Mouse (Mus musculus) midbrain, embryonic 12.5 days (tissue): ENCODE results near the gene A930009A15Rik. TPM values are rescaled to one million over a fixed set of nuclear protein-coding genes. Genes with fewer than 3 reads are reported as not detected.
A peak's percentile ranks its signal among the peaks of the same experiment; 100 is the strongest.

Experiments
- ATAC-seq: fragments of 200-750 bp; cut with Nextera tagmentation; 2 replicates; pipeline ENCODE4 v1.8.0; 2017; ENCODE audit warnings: low read depth, moderate TSS enrichment, moderate library complexity; ENCODE audit not compliant: low FRiP score
- H3K27ac ChIP-seq: fragments of 300-500 bp; sonication (generic); replicated peaks from 2 replicates; pipeline ENCODE4 v1.5.1; 2016; ENCODE audit warnings: mild to moderate bottlenecking
- H3K27me3 ChIP-seq: fragments of 300-500 bp; sonication (generic); 2 replicates; pipeline ENCODE4 v1.6.1; 2016; ENCODE audit warnings: mild to moderate bottlenecking
- H3K36me3 ChIP-seq: fragments of 300-500 bp; sonication (generic); 2 replicates; pipeline ENCODE4 v1.6.1; 2016
- H3K4me1 ChIP-seq: fragments of 300-500 bp; sonication (generic); 2 replicates; pipeline ENCODE4 v1.6.1; 2016
- H3K4me2 ChIP-seq: fragments of 300-500 bp; sonication (generic); replicated peaks from 2 replicates; pipeline ENCODE4 v1.6.1; 2016; ENCODE audit warnings: mild to moderate bottlenecking, moderate library complexity
- H3K4me3 ChIP-seq: fragments of 300-500 bp; sonication (generic); 2 replicates; pipeline ENCODE4 v1.5.1; 2016; ENCODE audit warnings: mild to moderate bottlenecking
- H3K9ac ChIP-seq: fragments of 300-500 bp; sonication (generic); replicated peaks from 2 replicates; pipeline ENCODE4 v1.6.1; 2016; ENCODE audit warnings: mild to moderate bottlenecking, moderate library complexity
- H3K9me3 ChIP-seq: fragments of 300-500 bp; sonication (generic); 2 replicates; pipeline ENCODE4 v1.6.1; 2016; ENCODE audit warnings: mild to moderate bottlenecking
- WGBS: fragments of 180-500 bp; shearing (Covaris S2); methylation state at CpG from one replicate; pipeline ENCODE4 v1.1.7; 2016; 5-methylcytosine and 5-hydroxymethylcytosine counted together
- polyA plus RNA-seq: library from polyadenylated mRNA; unstranded; fragments of >200 nt; fragmentation: Nextera tagmentation; extraction: Ambion mirVana; gene quantifications from 2 replicates; pipeline ENCODE4 v1.2.1, GENCODE M21; 2016

Gene A930009A15Rik
- polyA plus RNA-seq, 1 experiment from 2014 or later = 0.66 TPM

DNA sequence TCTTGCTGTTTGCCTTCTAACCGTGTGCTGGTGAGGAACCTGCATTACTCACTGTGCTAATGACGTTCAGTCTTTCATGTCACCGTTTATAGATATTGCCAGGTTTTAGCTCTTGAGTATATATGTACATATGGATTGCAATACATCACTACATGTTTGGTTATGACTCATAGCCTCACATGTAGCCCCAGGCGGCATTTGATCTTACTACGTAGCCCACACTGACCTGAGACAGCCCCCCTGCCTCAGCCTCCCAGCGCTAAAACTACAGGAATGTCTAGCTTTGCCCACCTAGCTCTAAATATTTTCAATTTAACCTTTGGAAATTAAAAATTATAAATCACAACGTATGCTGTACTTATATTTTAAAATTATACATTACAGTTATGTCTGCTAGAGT, 53.7 kb downstream of the A930009A15Rik start:
- Histone ChIP-seq H3K4me2 (no peak overlapping the region), H3K36me3 (no peaks in the 10 kb centered on the region), H3K4me1 (peaks cover 8% of the 10 kb centered on the region; the same call in 1 of the 2 replicates), H3K27me3 (peaks cover 11% of the 10 kb centered on the region), H3K9me3 (no peaks in the 10 kb centered on the region), H3K4me3 (no peak overlapping the region), H3K9ac (no peak overlapping the region), H3K27ac (no peak overlapping the region)
- no peak for ATAC-seq
- WGBS = 83% methylated on average over 7 of the region's 7 CpGs

DNA sequence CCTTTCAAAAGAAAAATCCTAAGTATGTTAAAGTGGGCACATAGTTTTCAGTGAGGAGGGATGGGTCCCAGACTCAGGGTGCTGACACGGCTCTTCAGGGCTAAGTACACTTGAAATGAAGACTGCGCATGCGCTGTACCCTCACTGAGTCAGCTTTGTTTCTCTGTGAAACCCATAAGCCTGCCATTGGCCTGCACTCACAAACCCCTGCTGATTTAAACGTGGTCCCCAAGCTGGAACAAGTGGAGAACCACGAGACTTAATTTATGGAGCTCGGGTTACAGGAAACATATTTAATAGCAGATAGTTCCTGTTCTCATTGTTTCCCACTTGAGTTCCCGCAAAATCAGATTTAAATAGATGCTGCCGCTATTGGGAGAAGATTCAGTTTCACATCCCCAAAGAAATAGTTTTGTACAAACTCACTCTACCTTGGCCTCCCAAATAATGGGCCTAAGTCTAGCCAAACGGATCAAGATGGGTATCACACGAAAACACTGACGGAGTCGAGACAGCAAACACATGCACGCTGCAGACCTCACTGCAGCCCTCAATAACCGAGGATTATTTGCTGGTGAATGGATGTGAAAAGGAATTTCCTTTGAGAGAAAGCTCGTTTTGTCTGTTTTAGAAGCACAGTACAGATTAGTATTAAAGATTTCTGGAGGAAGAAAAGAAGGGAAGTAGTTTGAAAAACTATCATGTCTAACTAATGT, 54.3 kb downstream of the A930009A15Rik start:
- Histone ChIP-seq H3K4me2 (peak overlapping the region; percentile 29; the same call in 1 of the 2 replicates), H3K36me3 (no peaks in the 10 kb centered on the region), H3K27ac (no peak overlapping the region), H3K4me1 (peaks cover 8% of the 10 kb centered on the region; the same call in 1 of the 2 replicates), H3K9ac (no peak overlapping the region), H3K9me3 (no peaks in the 10 kb centered on the region), H3K4me3 (no peak overlapping the region), H3K27me3 (peaks cover 11% of the 10 kb centered on the region)
- 32% methylated on average over 15 of the region's 15 CpGs for WGBS
- ATAC-seq = peak; percentile 76

DNA sequence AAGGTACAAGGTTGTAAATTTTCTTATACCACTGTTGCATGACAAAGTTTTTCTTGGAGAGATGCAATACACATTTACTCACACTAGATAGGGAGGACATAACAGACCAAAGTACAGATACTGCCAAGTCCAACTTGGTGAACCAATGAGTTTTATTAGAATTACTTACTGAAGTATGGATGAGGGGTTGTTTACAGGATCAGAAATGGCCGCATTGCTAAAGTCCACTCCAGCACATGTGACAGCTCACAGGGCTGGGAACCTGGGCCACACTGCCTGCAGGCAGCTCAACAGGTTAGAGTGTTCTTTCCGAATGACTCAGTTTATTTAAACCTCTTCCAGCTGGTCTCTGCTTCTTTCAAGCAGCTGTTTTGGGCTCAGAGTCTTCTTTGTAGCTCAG, 55.2 kb downstream of the A930009A15Rik start:
- Histone ChIP-seq H3K4me1 (peaks cover 8% of the 10 kb centered on the region; the same call in 1 of the 2 replicates), H3K4me3 (no peak overlapping the region), H3K4me2 (no peak overlapping the region), H3K36me3 (no peaks in the 10 kb centered on the region), H3K27ac (no peak overlapping the region), H3K9me3 (no peaks in the 10 kb centered on the region), H3K9ac (no peak overlapping the region), H3K27me3 (peaks cover 11% of the 10 kb centered on the region)
- ATAC-seq = no peak
- WGBS = 89% methylated on average over 2 of the region's 2 CpGs

DNA sequence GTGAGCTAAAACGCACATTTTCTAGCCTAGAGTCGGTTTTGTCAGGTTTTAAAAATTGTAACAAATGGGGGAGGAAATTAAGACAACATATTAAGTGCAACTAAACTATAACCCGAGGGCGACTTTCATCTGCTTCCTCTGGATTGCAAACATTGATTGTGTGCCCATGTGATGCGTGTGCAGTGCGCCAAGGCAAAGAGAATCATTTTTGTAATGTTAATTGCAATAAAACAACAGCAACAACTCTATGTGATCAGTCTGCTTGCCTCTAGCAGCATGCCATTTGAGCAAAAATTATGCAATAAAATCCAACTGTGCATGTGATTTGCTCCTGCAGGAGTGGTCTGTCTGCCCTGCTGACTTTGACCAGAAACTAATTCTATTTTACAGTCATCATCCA, 56.9 kb downstream of the A930009A15Rik start:
- Histone ChIP-seq H3K27ac (no peak overlapping the region), H3K4me3 (no peak overlapping the region), H3K9ac (no peak overlapping the region), H3K36me3 (no peaks in the 10 kb centered on the region), H3K27me3 (peaks cover 6% of the 10 kb centered on the region; the same call in 1 of the 2 replicates), H3K4me2 (no peak overlapping the region), H3K4me1 (peaks cover 8% of the 10 kb centered on the region; the same call in 1 of the 2 replicates), H3K9me3 (no peaks in the 10 kb centered on the region)
- WGBS = 92% methylated on average over 6 of the region's 6 CpGs
- ATAC-seq = no peak

Other genes starting within 250 kb of the A930009A15Rik start
- 40.5 and 43.0 TPM in 2 replicates for gene Tmem19, start 207.5 kb upstream of the A930009A15Rik start, polyA plus RNA-seq
- 32.8 and 35.2 TPM in 2 replicates for gene Thap2, start 185.5 kb upstream of the A930009A15Rik start, polyA plus RNA-seq
- 26.9 and 28.2 TPM in 2 replicates for gene Zfc3h1, start 185.0 kb upstream of the A930009A15Rik start, polyA plus RNA-seq
- 3.3 and 3.8 TPM in 2 replicates for gene Lgr5, start 17.8 kb downstream of the A930009A15Rik start, polyA plus RNA-seq
- gene Tspan8, start 246.8 kb downstream of the A930009A15Rik start, polyA plus RNA-seq = 0.32 and 0.46 TPM in 2 replicates